Mouse (Mus musculus) right cerebral cortex, postnatal 4 days (tissue): ENCODE results near the gene Ptpn12.

Experiments used
- DNase-seq: peaks from one replicate; pipeline ENCODE4 v3.0.0-alpha.2; 2022

Ptpn12 gene

GRCm38 (mm10) chr5:21017075-21017474 lies 38.6 kb downstream of the Ptpn12 start:
- no peak for DNase-seq

DNA sequence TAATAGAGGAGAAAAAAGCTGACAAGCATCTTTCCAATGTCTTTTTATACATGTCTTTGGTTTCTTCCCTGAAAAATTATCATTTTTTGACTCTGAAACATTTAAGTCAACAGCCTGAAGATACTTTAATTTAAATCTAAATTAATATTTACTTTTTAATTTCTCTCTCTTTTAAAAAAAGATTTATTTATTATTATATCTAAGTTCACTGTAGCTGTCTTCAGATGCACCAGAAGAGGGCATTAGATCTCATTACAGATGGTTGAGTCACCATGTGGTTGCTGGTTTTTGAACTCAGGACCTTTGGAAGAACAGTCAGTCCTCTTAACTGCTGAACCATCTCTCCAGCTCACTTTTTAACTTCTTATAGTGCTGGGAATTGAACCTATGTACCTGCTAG lies 44.8 kb downstream of the Ptpn12 start:
- no peak for DNase-seq

GRCm38 (mm10) chr5:21002723-21003122 lies 53.0 kb downstream of the Ptpn12 start:
- no peak for DNase-seq

GRCm38 (mm10) chr5:21001622-21002315 lies 53.9 kb downstream of the Ptpn12 start:
- no peak for DNase-seq

- DNase-seq: no peak
Observed at GRCm38 (mm10) chr5:20998427-20998826, 57.3 kb downstream of the Ptpn12 start.

DNA sequence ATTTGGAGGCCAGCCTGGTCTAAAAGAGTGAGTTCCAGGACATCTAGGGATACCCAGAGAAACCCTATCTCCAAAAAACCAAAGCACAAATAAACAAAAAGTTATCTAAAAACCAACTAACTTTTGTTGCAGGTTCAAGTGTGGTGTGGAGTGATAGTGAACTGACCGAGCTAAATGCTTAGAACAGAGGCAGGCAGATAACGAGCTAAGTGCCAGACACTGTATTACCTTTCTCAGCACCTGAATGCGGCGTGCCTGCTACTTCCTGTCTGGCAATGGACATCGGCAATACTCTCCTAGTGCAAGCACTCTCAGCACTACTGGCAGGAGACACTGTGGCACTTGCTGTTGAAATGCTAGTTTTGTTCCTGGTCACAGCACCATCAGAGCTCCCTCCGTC lies 58.2 kb downstream of the Ptpn12 start:
- no peak for DNase-seq

- no peak for DNase-seq
Observed at GRCm38 (mm10) chr5:20990062-20990809, 65.5 kb downstream of the Ptpn12 start.

- no peak for DNase-seq
Observed at GRCm38 (mm10) chr5:20986271-20986670, 69.4 kb downstream of the Ptpn12 start.

DNA sequence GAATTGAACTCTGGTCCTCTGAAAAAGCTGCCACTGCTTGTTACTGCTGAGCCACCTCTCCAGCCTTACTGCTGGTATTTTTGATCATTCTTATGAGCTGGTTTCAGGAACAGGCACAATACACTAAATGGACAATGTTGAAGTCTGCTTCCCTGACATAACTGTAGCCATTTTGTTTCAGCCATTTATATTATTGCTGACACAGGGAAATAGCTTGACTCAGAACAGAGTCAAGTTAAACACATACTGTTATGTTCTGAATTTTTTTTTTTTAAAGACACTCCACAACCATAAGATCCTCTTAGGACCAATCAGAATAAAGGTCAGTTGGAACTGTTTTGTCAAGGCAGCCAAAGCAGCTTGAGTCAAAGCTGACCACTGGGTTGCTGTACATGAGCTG lies 72.2 kb downstream of the Ptpn12 start:
- DNase-seq: no peak

DNA sequence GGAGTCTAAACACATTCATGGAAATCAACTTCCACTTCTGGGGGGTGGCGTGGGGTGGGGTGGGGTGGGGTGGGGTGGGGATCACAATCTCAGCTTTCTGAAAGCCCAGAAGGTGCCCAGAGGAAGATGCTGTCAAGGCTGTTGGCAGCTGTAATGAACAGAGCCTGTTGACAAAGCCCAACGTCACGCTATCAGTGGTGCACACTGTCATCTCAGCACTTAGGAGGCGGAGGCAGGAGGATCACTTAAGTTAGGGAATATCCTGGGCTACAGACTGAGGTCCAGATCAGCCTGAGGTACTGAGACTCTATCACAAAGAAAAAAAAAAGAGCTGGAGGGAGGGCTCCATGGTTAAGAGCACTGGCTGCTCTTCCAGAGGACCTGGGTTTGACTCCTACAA lies 81.0 kb downstream of the Ptpn12 start:
- DNase-seq: no peak

DNA sequence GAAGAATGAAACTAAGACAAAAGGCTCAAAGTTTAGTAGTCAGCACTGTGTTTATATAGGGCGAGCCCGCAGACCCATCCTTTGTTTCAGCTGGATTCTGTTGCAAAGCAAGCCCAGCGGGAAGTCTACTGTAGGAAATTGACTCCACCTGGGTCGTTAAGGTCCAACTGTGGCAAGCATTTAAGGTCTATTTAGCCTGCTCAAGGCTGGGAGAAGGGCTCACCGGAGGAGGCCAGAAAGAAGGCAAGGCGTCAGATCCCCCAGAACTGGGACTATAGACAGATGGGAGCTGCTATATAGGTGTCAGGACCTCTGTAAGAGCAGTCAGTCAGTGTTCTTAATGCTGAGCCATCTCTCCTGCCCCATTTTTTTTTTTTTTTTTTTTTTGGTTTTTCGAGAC lies 81.7 kb downstream of the Ptpn12 start:
- DNase-seq: no peak

GRCm38 (mm10) chr5:20973069-20973468 lies 82.6 kb downstream of the Ptpn12 start:
- DNase-seq: no peak

DNA sequence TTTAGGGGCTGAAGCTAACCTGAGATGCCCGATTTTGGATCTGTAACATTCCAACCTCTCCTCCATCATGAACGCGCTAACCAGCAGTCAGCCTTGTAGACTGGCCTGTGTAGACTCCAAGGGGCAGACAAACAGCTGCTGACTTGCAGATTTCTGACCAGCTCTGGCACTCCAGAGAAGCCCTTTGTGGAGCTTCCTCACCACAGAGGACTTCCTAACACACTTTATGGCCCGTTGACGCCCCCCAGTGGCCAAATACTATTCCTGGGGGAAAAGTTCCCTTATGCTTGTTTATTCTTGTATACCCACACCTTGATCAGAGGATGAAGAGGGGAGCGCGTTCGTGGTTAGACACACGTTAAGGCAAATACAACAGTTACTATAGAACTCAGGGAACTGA lies 86.7 kb downstream of the Ptpn12 start:
- peak; percentile 32 for DNase-seq

DNA sequence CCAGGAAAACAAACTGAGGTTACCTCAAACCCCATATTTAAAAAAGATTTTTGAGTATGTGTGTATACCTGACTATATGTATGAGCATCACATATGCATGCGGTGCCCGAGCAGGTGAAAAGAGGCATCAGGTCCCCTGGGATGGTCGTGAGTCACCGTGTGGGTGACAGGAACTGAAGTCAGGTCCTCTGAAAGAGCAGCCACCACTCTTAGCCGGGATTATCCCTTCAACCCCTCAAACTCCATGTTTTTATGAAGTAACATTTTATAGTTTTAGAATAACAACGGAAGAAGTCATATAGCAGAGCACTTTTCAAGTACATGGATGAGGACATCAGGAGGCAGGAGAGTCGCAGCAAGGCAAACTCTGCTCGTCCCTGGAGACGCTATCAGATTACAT lies 87.2 kb downstream of the Ptpn12 start:
- DNase-seq: no peak

- DNase-seq: no peak
Observed at GRCm38 (mm10) chr5:20967942-20968341, 87.8 kb downstream of the Ptpn12 start.

- DNase-seq: no peak
Observed at GRCm38 (mm10) chr5:20964446-20964845, 91.3 kb downstream of the Ptpn12 start.

DNA sequence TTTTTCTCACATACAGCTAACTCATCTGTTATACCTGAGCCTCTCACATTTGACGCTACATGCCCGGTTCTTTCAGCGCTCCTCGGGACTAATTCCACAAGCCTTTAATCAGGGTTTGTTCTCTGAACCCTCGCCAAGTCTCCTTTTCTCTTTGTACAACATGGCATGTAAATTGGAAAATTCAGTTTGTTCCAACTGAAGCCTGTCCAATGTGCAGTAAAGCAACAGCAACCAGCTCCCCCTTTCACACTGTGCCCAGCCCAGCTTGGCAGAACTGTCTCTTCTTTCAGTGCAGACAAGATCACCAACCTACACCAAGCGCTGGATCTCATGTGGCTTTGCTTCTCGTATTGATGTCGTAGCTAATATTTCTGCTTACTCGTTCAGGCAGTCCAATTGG lies 92.4 kb downstream of the Ptpn12 start:
- DNase-seq: no peak

DNA sequence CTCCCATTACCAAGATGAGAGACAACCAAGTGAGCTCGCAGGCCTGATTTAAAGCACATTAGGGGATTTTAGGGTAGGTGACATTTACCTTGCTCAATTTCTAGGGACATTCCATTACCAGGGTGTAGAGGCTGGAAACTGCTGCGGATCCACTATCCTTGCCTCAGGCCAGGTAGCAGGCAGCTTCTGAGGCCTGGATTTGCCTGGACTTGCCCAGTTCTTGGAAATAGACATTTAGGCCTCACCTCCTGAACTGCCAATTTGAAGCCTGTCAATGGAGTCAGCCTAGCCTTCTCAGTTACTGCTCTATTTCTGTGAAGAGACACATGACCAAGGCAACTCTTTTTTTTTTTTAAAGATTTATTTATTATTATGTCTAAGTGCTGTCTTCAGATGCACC lies 94.8 kb downstream of the Ptpn12 start:
- no peak for DNase-seq

DNA sequence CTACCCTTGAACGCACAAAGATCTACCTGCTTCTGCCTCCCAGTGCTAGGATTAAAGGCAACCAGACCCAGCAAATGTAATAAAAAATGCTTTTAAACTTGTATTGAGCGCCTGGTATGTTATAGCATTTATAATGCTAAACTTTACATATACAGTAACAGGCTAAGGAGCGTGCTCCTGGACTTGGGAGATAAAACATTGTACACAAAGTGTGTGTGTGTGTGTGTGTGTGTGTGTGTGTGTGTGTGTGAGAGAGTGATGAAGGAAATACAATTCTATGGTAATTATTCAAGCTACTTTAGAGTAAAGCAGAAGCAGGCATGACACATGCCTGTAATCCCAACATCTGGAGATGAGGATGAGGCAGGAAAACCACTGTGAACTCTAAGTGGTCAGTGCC lies 99.4 kb downstream of the Ptpn12 start, which contains the start of gene Rsbn1l:
TSS of gene Rsbn1l (minus strand) at position 101 of the 400 bp plus-strand sequence.
- no peak for DNase-seq

GRCm38 (mm10) chr5:20955114-20955835 lies 100.4 kb downstream of the Ptpn12 start:
- no peak for DNase-seq

GRCm38 (mm10) chr5:20952337-20952925 lies 103.3 kb downstream of the Ptpn12 start:
- DNase-seq: no peak

GRCm38 (mm10) chr5:20951666-20952281 lies 103.9 kb downstream of the Ptpn12 start:
- peak; percentile 89 for DNase-seq
